Mouse (Mus musculus): Measurements from ENCODE around the gene Stx1b.
A peak's percentile ranks its signal among the peaks of the same experiment; 100 is the strongest.

The Stx1b gene

DNA sequence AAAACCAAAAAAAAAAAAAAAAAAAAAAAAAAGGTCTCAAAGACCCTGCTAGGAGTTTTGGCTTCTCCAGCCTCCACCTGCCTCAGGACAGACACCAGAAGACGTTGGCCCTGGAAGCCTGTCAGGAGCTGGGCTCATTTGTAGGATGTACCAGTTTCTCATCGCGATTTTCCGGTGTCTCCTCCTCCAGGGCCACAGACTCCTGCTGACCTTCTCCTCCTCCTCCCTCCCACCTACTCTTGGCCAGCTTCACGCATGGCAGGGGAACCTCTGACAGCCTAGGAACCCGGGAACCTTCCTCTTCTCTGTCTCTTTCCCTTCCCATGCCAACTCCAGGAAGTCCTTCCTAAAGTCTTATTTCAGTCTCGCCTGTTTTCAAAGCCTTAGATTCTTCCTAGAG is 7.3 kb downstream of the Stx1b start:
- no peak for DNase-seq (ENCODE audit: low read depth, low spot score)

DNA sequence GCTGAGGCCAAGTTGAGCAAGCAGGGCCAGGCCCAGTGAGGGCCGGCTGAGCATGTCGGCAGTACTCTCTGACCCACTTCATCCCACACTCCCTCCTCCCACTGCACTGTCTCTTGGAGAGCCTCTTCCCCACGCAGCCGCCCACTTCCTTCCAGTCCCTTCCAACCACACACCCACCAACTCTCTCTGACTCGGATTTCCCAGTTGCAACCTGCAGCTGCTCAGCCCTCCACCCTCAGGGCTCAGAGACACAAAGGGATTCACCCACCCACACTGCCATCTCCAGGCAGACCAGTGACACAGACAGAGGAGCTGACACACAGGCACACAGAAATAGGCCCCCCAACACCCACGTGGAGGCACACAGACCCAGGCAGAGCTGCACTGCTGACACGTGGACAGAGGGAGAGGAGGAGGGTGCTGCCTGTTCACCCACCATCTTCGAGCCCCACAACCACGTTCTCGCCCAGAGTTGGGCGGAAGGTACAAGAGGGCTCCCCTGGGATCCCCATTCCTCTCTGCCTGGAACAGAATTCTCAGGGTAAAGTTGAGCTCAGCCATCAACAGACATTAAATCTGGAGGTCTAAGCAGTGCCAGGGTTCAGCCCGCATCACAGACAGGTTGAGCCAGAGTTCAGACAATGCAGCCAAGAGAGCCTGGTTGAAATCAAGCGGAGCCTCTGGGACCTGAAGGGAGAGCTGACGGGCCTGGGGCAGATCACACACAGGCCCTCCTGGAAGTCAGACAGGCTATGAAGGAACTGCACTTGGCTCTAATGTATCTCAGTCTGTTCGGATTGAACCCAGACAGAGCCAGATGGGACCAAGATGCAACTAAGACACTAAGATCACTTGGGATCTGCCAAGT is 8.2 kb downstream of the Stx1b start:
- DNase-seq (ENCODE audit: low read depth, low spot score), result no peak

- DNase-seq (ENCODE audit: low read depth, low spot score), result no peak
Observed at GRCm38 (mm10) chr7:127815116-127815665, 9.2 kb downstream of the Stx1b start.

DNA sequence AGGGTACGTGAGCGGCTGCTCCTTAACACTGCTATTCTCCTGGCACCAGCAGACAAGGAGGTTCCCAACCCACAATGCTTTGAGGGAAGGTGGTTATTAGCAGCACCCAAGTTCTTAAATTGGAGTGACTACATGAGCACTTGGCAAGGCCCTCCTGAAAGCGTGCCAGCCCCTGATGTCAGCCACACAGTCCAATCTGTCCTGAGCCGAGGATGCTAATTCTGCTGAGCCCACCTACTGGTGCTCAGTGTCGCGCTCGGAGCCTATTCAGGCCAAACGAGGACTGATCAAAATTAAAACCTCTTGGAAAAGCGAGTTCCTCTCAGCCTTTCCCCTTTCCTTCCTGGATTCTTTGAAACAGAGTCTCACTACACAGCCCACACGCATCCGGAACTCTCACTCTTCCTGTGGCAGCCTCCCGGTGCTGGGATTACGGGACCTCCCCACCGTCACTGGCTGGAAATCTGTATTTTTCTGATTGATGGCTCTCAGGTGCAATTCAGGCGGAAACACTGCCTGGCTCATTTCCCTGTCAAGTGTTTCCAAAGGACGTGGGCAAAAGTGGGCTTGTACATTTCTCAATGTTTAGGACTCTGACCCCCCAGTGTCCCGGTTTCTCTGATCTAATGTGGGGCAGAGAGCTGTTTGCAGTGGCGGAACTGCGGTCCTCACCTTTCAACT is 10.0 kb downstream of the Stx1b start:
- DNase-seq (ENCODE audit: low read depth, low spot score), result peak; percentile 20

DNA sequence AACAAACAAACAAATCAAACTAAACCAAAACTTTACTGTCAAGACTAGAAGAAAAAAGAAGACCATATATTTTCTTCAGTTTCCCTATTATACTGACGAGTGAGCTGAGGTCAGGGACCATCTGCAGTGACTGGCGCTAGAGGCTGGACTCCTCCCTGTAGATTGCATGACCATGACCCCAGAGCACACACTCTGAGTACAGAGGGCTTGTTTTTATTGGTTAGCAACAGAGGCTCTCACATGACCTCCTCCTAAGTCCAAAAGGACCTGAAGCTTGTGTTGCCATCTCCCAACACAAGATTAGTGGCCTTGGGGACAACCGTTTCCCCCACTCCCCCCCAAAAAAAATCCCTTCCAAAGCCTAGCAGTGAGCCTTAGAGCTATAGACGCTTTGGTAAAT is 10.5 kb downstream of the Stx1b start:
- DNase-seq (ENCODE audit: low read depth, low spot score), result no peak

DNA sequence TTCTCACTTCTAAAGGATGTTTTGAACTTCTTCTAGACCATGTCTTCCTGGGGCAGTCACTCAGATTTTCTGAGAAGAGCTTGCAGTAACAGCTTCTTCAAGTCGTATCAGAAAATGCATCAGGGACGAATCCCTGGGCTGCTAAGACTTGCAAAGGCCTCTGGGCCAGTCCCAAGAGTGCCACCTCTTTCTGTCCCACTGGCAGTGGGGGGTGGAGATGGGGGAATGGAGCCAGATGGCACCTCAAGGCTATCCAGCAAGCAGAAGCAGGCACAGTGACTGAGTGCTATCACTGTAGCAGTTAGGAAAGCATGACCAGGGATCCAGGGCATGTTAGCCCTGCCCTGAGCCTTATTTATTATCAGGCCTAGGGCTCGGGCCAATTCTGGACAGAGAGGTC is 12.1 kb downstream of the Stx1b start:
- DNase-seq (ENCODE audit: low read depth, low spot score), result no peak

DNA sequence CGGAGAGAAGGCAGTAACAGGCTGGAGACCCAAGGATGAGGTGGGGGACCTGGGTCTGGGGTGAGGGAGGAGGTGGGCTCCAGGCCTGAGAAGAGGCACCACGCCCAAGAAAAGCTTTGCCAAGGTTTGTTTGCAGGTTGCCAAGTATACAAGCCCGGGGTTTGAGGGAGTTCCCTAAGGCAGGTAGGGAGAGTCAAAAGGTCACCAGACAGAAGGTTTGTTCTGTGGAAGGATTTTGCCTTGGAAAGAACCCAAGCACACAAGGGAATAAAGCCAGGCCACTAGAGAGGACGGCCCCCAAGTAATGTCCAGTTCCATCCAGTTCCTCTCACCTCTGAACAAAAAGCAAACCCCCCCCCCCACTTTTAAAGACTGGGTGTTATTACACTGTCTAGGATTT is 13.1 kb downstream of the Stx1b start:
- DNase-seq (ENCODE audit: low read depth, low spot score), result no peak

DNA sequence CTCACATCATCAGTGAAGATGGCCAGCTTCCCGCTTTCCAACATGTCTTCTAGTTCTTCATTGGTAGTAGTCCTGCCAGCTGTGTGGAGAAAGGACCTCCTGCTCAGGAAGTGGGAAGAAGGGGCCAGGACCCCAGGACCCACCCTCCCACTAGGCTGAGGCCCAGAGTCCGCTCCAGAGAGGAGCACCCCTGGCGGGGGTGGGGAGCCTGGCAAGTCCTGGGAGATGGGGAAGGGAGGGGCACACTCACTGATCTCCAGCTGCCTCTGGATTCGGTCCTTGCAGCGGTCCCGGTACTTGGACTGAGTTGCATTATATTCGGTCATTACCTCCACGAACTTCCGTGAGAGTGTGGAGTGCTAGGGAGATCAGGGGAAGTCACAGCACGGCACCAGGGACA is 13.7 kb downstream of the Stx1b start:
- no peak for DNase-seq (ENCODE audit: low read depth, low spot score)

GRCm38 (mm10) chr7:127809846-127810245 is 14.5 kb downstream of the Stx1b start:
- DNase-seq (ENCODE audit: low read depth, low spot score), result no peak

DNA sequence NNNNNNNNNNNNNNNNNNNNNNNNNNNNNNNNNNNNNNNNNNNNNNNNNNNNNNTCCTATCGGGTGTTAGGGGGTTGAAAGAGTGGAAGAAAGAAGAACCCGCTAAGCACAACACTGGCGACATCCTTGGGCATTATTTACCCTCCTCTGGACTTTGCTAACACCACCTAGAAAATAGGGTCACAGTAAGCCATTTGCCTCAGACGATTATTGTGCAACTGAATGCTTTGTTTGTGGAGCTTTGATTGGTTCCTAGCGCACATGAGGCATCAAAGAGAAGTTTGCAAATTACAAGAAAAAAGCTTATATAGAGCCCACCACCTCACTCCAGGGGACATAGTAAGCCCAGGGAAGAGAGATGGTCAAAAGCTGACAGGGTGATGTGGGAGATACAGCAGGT is 15.5 kb downstream of the Stx1b start:
- no peak for DNase-seq (ENCODE audit: low read depth, low spot score)

DNA sequence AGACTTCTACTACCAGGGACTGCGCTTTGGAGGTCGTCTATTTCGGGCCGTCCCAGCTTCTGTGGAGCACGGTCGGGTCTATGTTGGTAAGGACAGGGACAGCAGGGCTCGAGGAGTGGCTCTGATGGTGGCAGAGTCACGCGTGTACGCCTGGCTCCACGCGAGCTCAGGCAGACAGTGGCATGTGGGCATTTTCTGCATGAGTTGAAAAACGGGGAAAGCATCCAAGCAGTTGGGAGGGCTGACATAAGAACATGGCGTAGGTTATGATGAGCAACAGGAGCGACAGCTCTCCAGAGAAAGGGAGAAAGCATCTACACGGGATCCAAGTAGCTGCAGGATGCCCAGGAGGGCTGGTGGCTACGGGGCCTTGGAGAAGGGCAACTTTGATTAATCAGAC is 22.0 kb downstream of the Stx1b start:
- DNase-seq (ENCODE audit: low read depth, low spot score), result no peak

DNA sequence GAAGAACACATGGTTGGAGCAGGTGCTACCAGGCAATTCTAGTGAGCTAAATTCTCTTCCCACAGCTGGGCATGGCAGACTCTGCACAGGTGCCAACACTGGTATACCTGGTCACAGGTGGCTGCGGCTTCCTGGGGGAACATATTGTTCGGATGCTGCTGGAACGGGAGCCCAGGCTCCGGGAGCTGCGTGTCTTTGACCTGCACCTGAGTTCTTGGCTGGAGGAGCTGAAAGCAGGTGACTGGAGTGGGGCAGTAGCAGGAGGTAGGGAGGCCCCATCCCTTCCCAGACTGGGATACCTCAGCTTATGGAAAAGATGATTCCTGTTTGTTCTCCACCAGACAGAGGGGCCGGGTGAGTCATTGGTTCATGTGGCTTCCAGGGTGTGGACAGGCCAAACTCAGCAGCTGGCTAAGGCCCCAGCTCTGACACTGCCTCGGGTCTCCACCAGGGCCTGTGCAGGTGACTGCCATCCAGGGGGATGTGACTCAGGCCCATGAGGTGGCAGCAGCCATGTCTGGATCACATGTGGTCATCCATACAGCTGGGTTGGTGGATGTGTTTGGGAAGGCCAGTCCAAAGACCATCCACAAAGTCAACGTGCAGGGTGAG is 23.2 kb downstream of the Stx1b start:
- no peak for DNase-seq (ENCODE audit: low read depth, low spot score)

- no peak for DNase-seq (ENCODE audit: low read depth, low spot score)
Observed at GRCm38 (mm10) chr7:127800435-127801009, 23.8 kb downstream of the Stx1b start, which contains the start of gene Hsd3b7. TSS of gene Hsd3b7 (plus strand) at chr7:127800604.

GRCm38 (mm10) chr7:127799738-127800137 is 24.6 kb downstream of the Stx1b start:
- DNase-seq (ENCODE audit: low read depth, low spot score), result no peak

DNA sequence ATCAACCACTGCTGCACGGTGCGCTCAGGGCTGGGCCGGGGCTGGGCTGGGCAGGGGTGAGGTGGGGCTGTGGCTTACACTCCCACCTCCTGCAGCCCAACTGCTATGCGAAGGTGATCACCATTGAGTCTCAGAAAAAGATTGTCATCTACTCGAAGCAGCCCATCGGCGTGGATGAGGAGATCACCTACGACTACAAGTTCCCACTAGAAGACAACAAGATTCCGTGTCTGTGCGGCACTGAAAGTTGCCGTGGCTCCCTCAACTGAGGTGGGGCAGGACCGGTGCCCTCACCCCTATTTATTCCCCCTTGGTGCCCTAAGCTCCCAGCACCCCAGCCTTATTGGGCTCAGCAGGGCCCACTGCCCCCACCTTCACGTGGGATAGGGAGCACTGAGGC is 25.1 kb downstream of the Stx1b start:
- no peak for DNase-seq (ENCODE audit: low read depth, low spot score)

DNA sequence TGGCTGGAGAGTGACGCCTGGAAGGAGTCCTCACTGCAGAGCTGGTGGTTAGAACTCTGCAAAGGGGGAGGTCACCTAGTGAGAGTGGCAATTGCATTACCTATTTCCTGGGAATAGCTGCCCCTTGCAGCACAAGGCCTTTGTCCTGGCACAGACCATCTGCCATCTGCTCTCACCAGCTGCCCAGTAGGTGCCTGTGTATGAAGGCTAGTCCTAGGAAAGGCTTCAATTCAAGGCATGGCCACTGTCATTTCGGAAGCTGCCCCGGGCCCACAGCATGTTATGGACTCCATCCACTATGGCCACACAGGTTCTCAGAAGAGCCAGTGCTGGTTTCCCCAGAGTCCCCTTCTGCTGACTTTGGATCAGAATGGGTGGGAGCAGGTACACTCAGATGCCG is 25.8 kb downstream of the Stx1b start:
- no peak for DNase-seq (ENCODE audit: low read depth, low spot score)

GRCm38 (mm10) chr7:127797076-127797845 is 27.1 kb downstream of the Stx1b start:
- DNase-seq (ENCODE audit: low read depth, low spot score), result no peak

DNA sequence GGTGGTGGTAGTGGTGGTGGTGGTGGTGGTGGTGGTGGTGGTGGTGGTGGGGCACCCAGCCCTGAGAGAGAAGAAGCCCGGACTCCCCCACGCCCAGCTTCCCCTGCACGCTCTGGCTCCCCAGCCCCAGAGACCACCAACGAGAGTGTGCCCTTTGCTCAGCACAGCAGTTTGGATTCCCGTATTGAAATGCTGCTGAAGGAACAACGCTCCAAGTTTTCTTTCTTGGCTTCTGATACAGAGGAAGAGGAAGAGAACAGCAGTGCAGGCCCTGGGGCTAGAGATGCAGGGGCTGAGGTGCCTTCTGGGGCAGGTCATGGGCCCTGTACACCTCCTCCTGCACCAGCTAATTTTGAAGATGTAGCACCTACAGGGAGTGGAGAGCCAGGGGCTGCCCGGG is 39.0 kb downstream of the Stx1b start, which contains the start of gene Gm49388:
Gm49388 (plus strand) TSS at position 301 of the 400 bp plus-strand sequence.
- DNase-seq (ENCODE audit: low read depth, low spot score), result no peak

- DNase-seq (ENCODE audit: low read depth, low spot score), result no peak
Observed at GRCm38 (mm10) chr7:127778350-127778749, 46.0 kb downstream of the Stx1b start.

DNA sequence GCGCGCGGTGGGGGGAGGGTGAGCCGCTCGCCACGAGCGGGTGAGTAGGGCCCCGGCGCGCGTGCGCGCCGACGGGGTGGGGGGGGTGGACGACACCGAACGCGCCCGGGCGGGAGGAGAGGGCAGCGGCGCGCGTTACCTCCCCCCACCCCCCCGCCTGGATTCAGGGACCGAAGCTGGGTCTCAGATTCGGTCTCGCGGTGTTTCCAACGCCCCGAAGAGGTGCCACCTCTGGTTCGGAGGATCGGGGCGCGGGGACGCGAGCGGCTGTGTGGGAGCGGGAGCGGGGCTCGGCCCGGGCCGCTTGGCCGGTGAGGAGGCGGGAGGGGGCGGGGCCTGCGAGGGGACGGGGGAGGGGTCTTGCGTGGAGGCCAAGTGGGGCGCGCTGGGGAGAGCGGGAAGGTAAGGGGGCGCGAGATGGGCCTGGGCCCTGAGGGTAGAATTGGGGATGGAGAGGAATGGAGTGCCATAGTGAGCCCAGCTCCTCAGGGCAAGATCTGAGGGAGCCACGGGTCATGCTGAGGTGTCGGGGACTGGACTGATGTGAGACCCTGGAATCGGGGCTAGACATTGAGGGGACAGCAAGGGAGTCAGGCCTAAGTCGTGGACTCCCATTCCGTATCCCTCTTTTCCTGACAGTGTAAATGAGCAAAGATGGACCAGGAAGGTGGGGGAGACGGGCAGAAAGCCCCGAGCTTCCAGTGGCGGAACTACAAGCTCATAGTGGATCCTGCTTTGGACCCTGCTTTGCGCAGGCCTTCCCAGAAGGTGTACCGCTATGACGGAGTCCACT is 46.7 kb downstream of the Stx1b start:
- no peak for DNase-seq (ENCODE audit: low read depth, low spot score)

Data from brain, embryonic 18.5 days (tissue).